Mouse (Mus musculus) splenic B cell, adult 2 months (primary cell): Measurements from ENCODE around the gene Tmprss5.

Source experiments
- DNase-seq: peaks from one replicate; pipeline ENCODE4 v3.0.0-alpha.2; 2011; ENCODE audit warnings: low read depth, low spot score
- H3K27me3 ChIP-seq: 2 replicates; pipeline ENCODE4 v1.6.1; 2012; ENCODE audit warnings: mild to moderate bottlenecking, low read length, moderate library complexity, mixed read lengths; ENCODE audit not compliant: control insufficient read depth, poor library complexity, insufficient read depth, severe bottlenecking
- H3K36me3 ChIP-seq: 2 replicates; pipeline ENCODE4 v1.6.1; 2012; ENCODE audit warnings: mild to moderate bottlenecking, low read length, moderate library complexity, mixed read lengths; ENCODE audit not compliant: control insufficient read depth, poor library complexity, insufficient read depth, severe bottlenecking

Gene Tmprss5

DNA sequence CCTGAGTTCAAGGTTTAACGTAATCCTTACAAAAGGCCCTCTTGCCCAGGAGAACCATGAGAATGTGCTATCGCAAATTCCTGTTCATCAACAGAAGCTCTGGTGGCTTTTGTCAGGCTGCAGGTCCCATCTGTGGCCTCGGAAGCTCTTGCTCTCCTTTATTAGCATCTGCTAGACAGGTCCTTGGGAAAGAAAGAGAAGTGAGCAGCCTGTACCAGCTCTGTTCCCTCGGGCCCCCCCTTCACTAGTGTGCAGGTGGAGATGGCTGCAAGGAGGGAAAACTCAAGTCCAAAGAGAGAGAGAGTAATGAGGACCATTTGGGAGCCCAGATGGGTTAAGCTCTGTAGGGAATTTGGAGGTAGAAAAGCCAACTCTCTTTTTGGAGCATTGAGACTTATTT, 38.7 kb downstream of the Tmprss5 start:
- Histone ChIP-seq H3K36me3 (no peaks in the 10 kb centered on the region), H3K27me3 (no peaks in the 10 kb centered on the region)
- DNase-seq, result no peak

DNA sequence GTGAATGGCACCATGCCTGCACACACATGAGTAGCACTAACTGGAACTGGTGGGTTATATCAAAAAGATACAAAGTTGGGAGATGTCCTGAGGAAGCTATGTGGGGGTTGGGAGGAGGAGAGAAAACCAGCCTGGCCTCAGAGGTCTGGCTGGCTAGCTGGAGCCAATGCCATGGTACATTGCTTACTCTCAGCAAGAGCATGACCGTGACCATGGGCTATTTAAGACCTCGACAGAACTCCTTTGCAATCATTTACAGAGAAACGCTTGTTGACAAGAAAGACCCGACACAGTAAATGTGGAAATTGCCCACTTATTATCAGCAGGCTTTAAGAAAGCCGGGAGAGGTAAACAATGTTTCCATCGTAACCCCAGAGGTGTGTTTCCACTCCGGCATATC, 44.6 kb downstream of the Tmprss5 start:
- Histone ChIP-seq H3K27me3 (no peaks in the 10 kb centered on the region), H3K36me3 (no peaks in the 10 kb centered on the region)
- no peak for DNase-seq

DNA sequence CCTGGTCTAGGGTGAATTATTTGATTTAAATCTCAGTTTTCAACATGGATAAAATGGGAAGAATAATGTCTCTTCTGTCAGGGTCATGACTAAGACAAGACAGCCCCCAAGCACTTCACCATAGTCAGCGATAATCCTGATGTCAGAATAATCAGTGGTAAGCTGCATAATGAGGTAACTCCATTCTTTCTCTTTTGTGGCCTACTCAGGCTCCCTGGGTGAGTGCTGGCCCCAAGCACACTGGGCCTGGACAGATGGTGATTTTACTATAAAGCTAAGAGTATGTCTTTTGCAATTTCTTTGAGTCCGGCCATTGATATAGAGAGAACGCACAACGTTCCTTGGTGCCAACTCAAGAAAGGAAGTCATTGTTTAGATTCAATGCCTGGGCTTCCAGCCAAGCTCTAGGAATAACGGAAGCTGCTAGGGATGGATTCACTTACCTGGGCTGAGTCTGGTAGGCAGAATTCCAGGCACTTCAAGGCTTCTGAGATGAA, 49.5 kb downstream of the Tmprss5 start:
- Histone ChIP-seq H3K27me3 (no peaks in the 10 kb centered on the region), H3K36me3 (no peaks in the 10 kb centered on the region)
- no peak for DNase-seq

DNA sequence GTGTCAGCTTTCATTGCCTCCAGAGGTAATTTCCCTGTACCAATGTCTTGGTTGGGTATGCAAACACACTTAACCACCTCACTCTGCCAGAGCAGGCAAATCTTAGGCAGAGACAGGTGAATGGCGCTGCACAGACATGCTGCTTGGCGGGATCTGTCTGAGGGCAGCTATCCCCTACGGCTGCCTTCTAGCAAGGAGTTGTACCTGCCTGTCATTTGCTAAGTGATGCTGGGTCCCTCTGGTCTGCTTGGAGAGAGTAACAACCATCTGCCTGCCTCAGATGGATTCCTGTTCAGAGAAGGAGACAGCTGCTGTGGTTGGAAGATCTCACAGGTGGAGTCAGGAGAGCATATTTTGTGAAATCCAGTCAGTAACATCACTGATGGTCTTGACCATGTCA, 62.8 kb downstream of the Tmprss5 start:
- H3K27me3 ChIP-seq, result no peaks in the 10 kb centered on the region
- no peak for DNase-seq
- H3K36me3 ChIP-seq, result no peaks in the 10 kb centered on the region

DNA sequence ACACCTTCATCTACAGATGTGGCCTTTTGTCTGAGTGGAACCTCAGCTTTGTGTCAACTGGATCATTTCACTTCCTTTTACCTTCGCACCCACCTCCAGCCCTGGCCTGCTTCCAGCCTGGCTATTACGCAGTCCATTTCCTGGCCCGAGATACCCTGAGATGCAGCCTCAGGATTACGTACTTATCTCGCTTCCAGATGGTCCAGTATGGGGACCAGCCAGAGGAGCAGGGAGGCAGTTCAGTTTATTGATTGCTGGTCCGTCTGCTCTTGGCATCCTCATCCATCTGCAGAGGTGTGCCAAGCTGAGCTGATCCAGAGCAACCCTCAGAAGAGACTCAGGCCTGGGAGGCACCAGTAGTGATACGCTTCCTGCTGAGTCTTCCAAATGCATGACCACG, 64.7 kb downstream of the Tmprss5 start:
- no peaks in the 10 kb centered on the region for H3K27me3 ChIP-seq
- DNase-seq, result no peak
- no peaks in the 10 kb centered on the region for H3K36me3 ChIP-seq

DNA sequence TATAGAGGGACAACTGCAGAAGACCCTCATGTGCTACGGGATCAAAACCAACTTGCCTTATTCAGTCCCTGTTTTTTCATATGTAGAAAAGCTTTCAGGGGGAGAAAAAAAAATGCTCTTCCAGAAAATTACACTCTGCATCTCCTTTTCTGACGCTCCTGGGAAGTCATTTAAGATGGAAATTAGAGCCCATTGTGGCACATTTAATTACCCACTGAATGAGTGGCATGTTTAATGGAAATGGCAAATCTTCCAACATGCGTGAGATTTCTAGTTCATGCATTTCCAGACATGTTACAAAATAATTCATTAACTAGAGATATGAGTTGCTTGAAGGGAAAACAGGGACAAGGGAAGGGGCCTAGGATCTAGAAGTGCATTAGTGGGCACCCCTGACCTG, 66.0 kb downstream of the Tmprss5 start:
- DNase-seq, result no peak
- Histone ChIP-seq H3K36me3 (no peaks in the 10 kb centered on the region), H3K27me3 (no peaks in the 10 kb centered on the region)
